Mouse (Mus musculus): ENCODE measurements around the gene Kcng3.

The Kcng3 gene

GRCm38 (mm10) chr17:83555836-83556235 lies 75.9 kb downstream of the Kcng3 start:
- DNase-seq (ENCODE audit: low read depth, low spot score) = no peak

- DNase-seq (ENCODE audit: low read depth, low spot score) = peak; percentile 64
Observed at GRCm38 (mm10) chr17:83554997-83555396, 76.7 kb downstream of the Kcng3 start.

- no peak for DNase-seq (ENCODE audit: low read depth, low spot score)
Observed at GRCm38 (mm10) chr17:83548501-83549233, 83.0 kb downstream of the Kcng3 start.

- DNase-seq (ENCODE audit: low read depth, low spot score) = no peak
Observed at GRCm38 (mm10) chr17:83547145-83547544, 84.5 kb downstream of the Kcng3 start.

- no peak for DNase-seq (ENCODE audit: low read depth, low spot score)
Observed at GRCm38 (mm10) chr17:83545756-83546742, 85.6 kb downstream of the Kcng3 start.

- no peak for DNase-seq (ENCODE audit: low read depth, low spot score)
Observed at GRCm38 (mm10) chr17:83545259-83545658, 86.4 kb downstream of the Kcng3 start.

GRCm38 (mm10) chr17:83542424-83542823 lies 89.3 kb downstream of the Kcng3 start:
- peak; percentile 44 for DNase-seq (ENCODE audit: low read depth, low spot score)

GRCm38 (mm10) chr17:83539262-83540037 lies 92.2 kb downstream of the Kcng3 start:
- no peak for DNase-seq (ENCODE audit: low read depth, low spot score)

GRCm38 (mm10) chr17:83538694-83539093 lies 93.0 kb downstream of the Kcng3 start:
- DNase-seq (ENCODE audit: low read depth, low spot score) = no peak

- no peak for DNase-seq (ENCODE audit: low read depth, low spot score)
Observed at GRCm38 (mm10) chr17:83538141-83538540, 93.6 kb downstream of the Kcng3 start.

Data from 3T3-L1 (cell line).